14 mouse cellular contexts compared by ENCODE assay signal in genomic region chr13:18125226-18126000, GRCm38 (mm10).
DNase-seq lines count a peak whose midpoint lies in the region; ATAC-seq and TF ChIP-seq lines count a peak whose summit lies in the region.
"Had no signal": no experiment of that assay in that cellular context is flagged by ENCODE, and none has a peak within 500 bp of the region (broad histone marks: within the 10 kb centered on the region; RNA-seq: fewer than 3 reads in every experiment).

No protein-coding gene starts in this region.

- peaks cover 8% of the 10 kb centered on the region for H3K4me1 ChIP-seq in kidney, embryonic 15.5 days
- H3K4me1 ChIP-seq in E14TG2a.4 (replicated peaks; ENCODE audit: low read depth, low read length) = peaks cover 40% of the 10 kb centered on the region
- peaks cover 32% of the 10 kb centered on the region for H3K4me1 ChIP-seq in forebrain, embryonic 13.5 days
- no peaks in the 10 kb centered on the region for H3K4me1 ChIP-seq in lung, adult 2 months (ENCODE audit: control insufficient read depth, insufficient read depth, low read length)

- H3K4me2 ChIP-seq in kidney, embryonic 15.5 days = no peak overlapping the region
- H3K4me2 ChIP-seq in forebrain, embryonic 13.5 days = no peak overlapping the region

- no peaks in the 10 kb centered on the region for H3K27me3 ChIP-seq in kidney, embryonic 15.5 days
- H3K27me3 ChIP-seq in E14TG2a.4 (ENCODE audit: insufficient read depth, low read length) = peaks cover 13% of the 10 kb centered on the region
- no peaks in the 10 kb centered on the region for H3K27me3 ChIP-seq in forebrain, embryonic 13.5 days

- no peak for DNase-seq in kidney, adult 8-10 months
- DNase-seq in R1 (ENCODE audit: low read depth, low spot score) = peak; percentile 47
- no peak for DNase-seq in lung, adult 2 months
- no peak for DNase-seq in urinary bladder, postnatal 4 days (ENCODE audit: low spot score in 2 of 2)
- DNase-seq: adrenal gland, postnatal 10 days; cerebellum, adult 11 months; kidney, postnatal 4 days; lung, adult 18-20 months had no signal

- no peaks in the 10 kb centered on the region for H3K9me3 ChIP-seq in kidney, embryonic 15.5 days (replicated peaks)
- H3K9me3 ChIP-seq in E14TG2a.4 (ENCODE audit: low read length) = no peaks in the 10 kb centered on the region
- no peaks in the 10 kb centered on the region for H3K9me3 ChIP-seq in forebrain, embryonic 13.5 days (replicated peaks)

- H3K27ac ChIP-seq in kidney, embryonic 15.5 days = no peak overlapping the region
- no peak overlapping the region; the same call in 1 of the 2 replicates for H3K27ac ChIP-seq in forebrain, embryonic 13.5 days

- 0 out of 2 replicates have a peak, but pooled peaks have one; percentile 18 for ATAC-seq in kidney, embryonic 15.5 days (replicated peaks; ENCODE audit: low FRiP score)
- ATAC-seq in forebrain, embryonic 13.5 days = peak; percentile 78
- no peak for ATAC-seq in erythroid progenitor cell, adult 5-6 weeks (replicated peaks; ENCODE audit: low FRiP score, poor library complexity, severe bottlenecking)
- ATAC-seq: CD4-positive, CD25-positive, alpha-beta regulatory T cell, adult 4 months; Patski had no signal

- no peak overlapping the region for H3K4me3 ChIP-seq in kidney, embryonic 15.5 days (replicated peaks)
- H3K4me3 ChIP-seq in E14TG2a.4 (replicated peaks; ENCODE audit: low read length) = peak overlapping the region; percentile 56
- H3K4me3 ChIP-seq in forebrain, embryonic 13.5 days = no peak overlapping the region
- H3K4me3 ChIP-seq in lung, adult 2 months (replicated peaks; ENCODE audit: extremely low read depth, low read depth, low read length) = no peak overlapping the region

- WGBS in kidney, embryonic 15.5 days = 43% methylated on average over 15 of the region's 15 CpGs
- 76% methylated on average over 15 of the region's 15 CpGs for WGBS in forebrain, embryonic 13.5 days
- WGBS in lung, adult 2 months = 60% methylated on average over 15 of the region's 15 CpGs

- no peaks in the 10 kb centered on the region for H3K36me3 ChIP-seq in kidney, embryonic 15.5 days
- H3K36me3 ChIP-seq in E14TG2a.4 (ENCODE audit: insufficient read depth, low read length) = no peaks in the 10 kb centered on the region
- no peaks in the 10 kb centered on the region for H3K36me3 ChIP-seq in forebrain, embryonic 13.5 days (ENCODE audit: poor library complexity, severe bottlenecking)

- TF ChIP-seq POLR2A in lung, adult 2 months (IDR thresholded peaks at IDR 0.05; ENCODE audit: borderline replicate concordance, extremely low read depth, low read depth, low read length) = no peak

- H3K9ac ChIP-seq in kidney, embryonic 15.5 days = no peak overlapping the region
- H3K9ac ChIP-seq in forebrain, embryonic 13.5 days = no peak overlapping the region

- no peak for TF ChIP-seq CTCF in E14TG2a.4 (conservative IDR thresholded peaks at IDR 0.05; ENCODE audit: low read length)
- no peak for TF ChIP-seq CTCF in lung, adult 2 months (IDR thresholded peaks at IDR 0.05; ENCODE audit: insufficient read depth, low read length)
